ENCODE assay signal across 15 mouse cellular contexts in the genomic region with DNA sequence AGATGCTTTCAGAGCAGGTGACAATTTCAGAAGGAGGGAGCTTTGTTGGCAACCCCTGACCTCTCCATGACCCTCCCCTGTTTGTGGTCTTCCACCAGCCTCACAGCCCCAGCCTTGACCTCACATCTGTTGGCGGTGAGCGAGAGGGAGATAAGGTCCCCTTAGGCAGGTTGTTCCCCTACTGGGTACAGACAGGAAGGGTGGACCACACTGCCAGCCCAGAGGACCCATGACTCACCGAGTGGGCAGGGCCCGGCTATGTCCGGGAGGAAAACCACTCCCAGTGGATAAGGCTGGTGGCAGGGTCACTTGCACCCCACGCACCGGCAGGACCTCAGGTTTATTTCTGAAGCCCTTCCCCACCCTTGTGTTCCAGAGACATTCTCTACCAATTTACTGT. TPM values are rescaled to one million over a fixed set of nuclear protein-coding genes. Genes with fewer than 3 reads are reported as not detected.
DNase-seq lines count a peak whose midpoint lies in the region.
"Had no signal": no experiment of that assay in that cellular context is flagged by ENCODE, and none has a peak within 500 bp of the region (broad histone marks: within the 10 kb centered on the region; RNA-seq: fewer than 3 reads in every experiment).

No protein-coding gene starts in this region.

- DNase-seq in adrenal gland, adult (ENCODE audit: inconsistent age in 2 of 2, low spot score in 1 of 2), result peak; percentile 48 to 52
- no peak for DNase-seq in adrenal gland, adult 18-20 months (ENCODE audit: low spot score in 2 of 2)
- DNase-seq in kidney, adult 11 months, result peak; percentile 26
- no peak for DNase-seq in kidney, adult 9 months
- peak; percentile 37 for DNase-seq in heart, postnatal 4 days
- DNase-seq in layer of hippocampus, adult 9-11 months, result no peak
- no peak for DNase-seq in liver
- DNase-seq: cerebellum, adult 2 months; left cerebral cortex, postnatal 4 days; liver, embryonic 13.5 days; right cerebral cortex, adult 18-20 months; spleen, adult 18-20 months had no signal

- peaks cover 12% of the 10 kb centered on the region for H3K4me1 ChIP-seq in megakaryocyte, embryonic 14.5 days
- H3K4me1 ChIP-seq: liver, embryonic 13.5 days; neural tube, embryonic 15.5 days had no signal

- H3K9me3 ChIP-seq in megakaryocyte, embryonic 14.5 days, result peaks cover 3% of the 10 kb centered on the region; the same call in 1 of the 2 replicates
- H3K9me3 ChIP-seq: liver, embryonic 13.5 days; neural tube, embryonic 15.5 days had no signal

- peak overlapping the region; percentile 2 for H3K4me3 ChIP-seq in megakaryocyte, embryonic 14.5 days (replicated peaks)
- H3K4me3 ChIP-seq: liver, embryonic 13.5 days; neural tube, embryonic 15.5 days had no signal

- H3K36me3 ChIP-seq in megakaryocyte, embryonic 14.5 days (replicated peaks; ENCODE audit: low read length), result no peaks in the 10 kb centered on the region
- H3K36me3 ChIP-seq: liver, embryonic 13.5 days; neural tube, embryonic 15.5 days had no signal

- peaks cover 36% of the 10 kb centered on the region for H3K27me3 ChIP-seq in megakaryocyte, embryonic 14.5 days (replicated peaks)
- H3K27me3 ChIP-seq: liver, embryonic 13.5 days; neural tube, embryonic 15.5 days had no signal

RNA-seq across cellular contexts. Expression of a gene that starts 22.1 kb away (rescaled TPM):
- total RNA-seq in adrenal gland, adult 18-20 months (2021), result 10 to 100 TPM in 1 of 2 experiments, 1 to 10 TPM in 1; 9.0 to 18.1 TPM
- 1,000 to 10,000 TPM in 1 of 2 experiments, 100 to 1,000 TPM in 1; 932 to 1,129 TPM for total RNA-seq in heart, postnatal 4 days (2021)
- polyA plus RNA-seq in megakaryocyte, embryonic 14.5 days (2012; ENCODE audit: insufficient read depth, low replicate concordance), result 0.19 TPM in 1 of 2 replicates, not detected in the other
- total RNA-seq: monocyte, adult 5-6 weeks had no signal

Comparison
In these comparisons a context has a peak if more than half of its experiments do, and no peak if none do; other contexts are left out.
1. DNase-seq: peak in adrenal gland, adult (2 of 2), kidney, adult 11 months (single experiment) and heart, postnatal 4 days (single experiment); none in adrenal gland, adult 18-20 months (0 of 2), kidney, adult 9 months (single experiment), layer of hippocampus, adult 9-11 months (single experiment) and liver (single experiment).
2. RNA of a gene that starts 22.1 kb away (total RNA-seq): 932 to 1,129 TPM in heart, postnatal 4 days; 9.0 to 18.1 TPM in adrenal gland, adult 18-20 months; every median in the first group is over 10 times any median in the second.